Mouse (Mus musculus) stomach, postnatal 0 days (tissue): Measurements from ENCODE around the gene Dnajb5. TPM values are rescaled to one million over a fixed set of nuclear protein-coding genes. Genes with fewer than 3 reads are reported as not detected.

ENCODE experiments used
- ATAC-seq: fragments of 200-750 bp; cut with Nextera tagmentation; 2 replicates; pipeline ENCODE4 v1.8.0; 2017; ENCODE audit not compliant: low FRiP score, low TSS enrichment
- DNase-seq: peaks from one replicate; pipeline ENCODE4 v3.0.0-alpha.2; 2016; ENCODE audit warnings: low spot score
- H3K27ac ChIP-seq: fragments of 300-500 bp; sonication (generic); replicated peaks from 2 replicates; pipeline ENCODE4 v1.5.1; 2014; ENCODE audit warnings: mild to moderate bottlenecking, control low read depth
- H3K27me3 ChIP-seq: fragments of 300-500 bp; sonication (generic); 2 replicates; pipeline ENCODE4 v1.6.1; 2014; ENCODE audit warnings: low read length; ENCODE audit not compliant: control insufficient read depth, insufficient read depth
- H3K36me3 ChIP-seq: fragments of 300-500 bp; sonication (generic); 2 replicates; pipeline ENCODE4 v1.6.1; 2014; ENCODE audit warnings: low read length, mixed read lengths; ENCODE audit not compliant: control insufficient read depth, insufficient read depth
- H3K4me1 ChIP-seq: fragments of 300-500 bp; sonication (generic); replicated peaks from 2 replicates; pipeline ENCODE4 v1.6.1; 2014; ENCODE audit warnings: antibody characterized with exemption; ENCODE audit not compliant: control insufficient read depth, insufficient read depth
- H3K4me2 ChIP-seq: fragments of 300-500 bp; sonication (generic); replicated peaks from 2 replicates; pipeline ENCODE4 v1.6.1; 2014; ENCODE audit warnings: low read depth, mild to moderate bottlenecking, control low read depth, moderate library complexity
- H3K4me3 ChIP-seq: fragments of 300-500 bp; sonication (generic); 2 replicates; pipeline ENCODE4 v1.5.1; 2014; ENCODE audit warnings: low read depth, low read length, control low read depth
- H3K9ac ChIP-seq: fragments of 300-500 bp; sonication (generic); 2 replicates; pipeline ENCODE4 v1.6.1; 2014; ENCODE audit warnings: mild to moderate bottlenecking, low read length, control low read depth, mixed read lengths
- H3K9me3 ChIP-seq: fragments of 300-500 bp; sonication (generic); 2 replicates; pipeline ENCODE4 v1.6.1; 2016; ENCODE audit warnings: low read length; ENCODE audit not compliant: control insufficient read depth
- CTCF ChIP-seq: IDR thresholded peaks from 2 replicates; pipeline ENCODE4 v1.5.1; 2016; ENCODE audit warnings: antibody characterized with exemption, low read depth, mild to moderate bottlenecking, moderate library complexity
- EP300 ChIP-seq: optimal IDR thresholded peaks from 2 replicates; pipeline ENCODE3; 2016; ENCODE audit warnings: antibody characterized with exemption
- WGBS: fragments of 180-500 bp; shearing (Covaris S2); extraction: QIAGEN DNeasy Blood & Tissue Kit; methylation state at CpG from one replicate; pipeline ENCODE4 v1.1.7; 2014; 5-methylcytosine and 5-hydroxymethylcytosine counted together
- polyA plus RNA-seq: library from polyadenylated mRNA; unstranded; fragments of >200 nt; fragmentation: Nextera tagmentation; extraction: Ambion mirVana; gene quantifications from 2 replicates; pipeline ENCODE4 v1.2.1, GENCODE M21; 2015

The Dnajb5 gene
- polyA plus RNA-seq, 1 experiment from 2014 or later: 9.4 TPM

GRCm38 (mm10) chr4:42920726-42921125 is 28.9 kb upstream of the Dnajb5 start:
- DNase-seq (no peak), ATAC-seq (no peak)
- TF ChIP-seq CTCF (no peak), EP300 (no peak)
- WGBS: 50% methylated on average over 9 of the region's 9 CpGs
- no peaks in the 10 kb centered on the region for H3K4me1 ChIP-seq
- no peak overlapping the region for H3K27ac ChIP-seq
- H3K27me3 ChIP-seq: no peaks in the 10 kb centered on the region; the same call in 1 of the 2 replicates
- no peaks in the 10 kb centered on the region for H3K9me3 ChIP-seq
- no peak overlapping the region for H3K4me3 ChIP-seq
- H3K4me2 ChIP-seq: no peak overlapping the region
- no peak overlapping the region for H3K9ac ChIP-seq
- H3K36me3 ChIP-seq: no peaks in the 10 kb centered on the region

GRCm38 (mm10) chr4:42921536-42921935 is 28.1 kb upstream of the Dnajb5 start:
- Histone ChIP-seq H3K36me3 (no peaks in the 10 kb centered on the region), H3K27ac (no peak overlapping the region), H3K9me3 (no peaks in the 10 kb centered on the region), H3K9ac (no peak overlapping the region), H3K4me1 (no peaks in the 10 kb centered on the region), H3K27me3 (no peaks in the 10 kb centered on the region), H3K4me3 (no peak overlapping the region), H3K4me2 (no peak overlapping the region)
- TF ChIP-seq EP300 (no peak), CTCF (no peak)
- ATAC-seq (no peak), DNase-seq (peak; percentile 1)
- 92% methylated on average over 2 of the region's 2 CpGs for WGBS

- H3K4me3 ChIP-seq: no peak overlapping the region
- no peak for TF ChIP-seq CTCF
- no peak for TF ChIP-seq EP300
- no peak overlapping the region for H3K4me2 ChIP-seq
- no peaks in the 10 kb centered on the region for H3K27me3 ChIP-seq
- H3K36me3 ChIP-seq: no peaks in the 10 kb centered on the region
- peak; percentile 9 for DNase-seq
- no peak overlapping the region for H3K27ac ChIP-seq
- no peaks in the 10 kb centered on the region for H3K4me1 ChIP-seq
- no peaks in the 10 kb centered on the region for H3K9me3 ChIP-seq
- no peak overlapping the region for H3K9ac ChIP-seq
- ATAC-seq: no peak
- WGBS: 56% methylated on average over 6 of the region's 6 CpGs
Measured at GRCm38 (mm10) chr4:42922056-42922455, 27.6 kb upstream of the Dnajb5 start.

GRCm38 (mm10) chr4:42922461-42922860 is 27.2 kb upstream of the Dnajb5 start:
- Histone ChIP-seq H3K27me3 (no peaks in the 10 kb centered on the region), H3K9ac (no peak overlapping the region), H3K4me2 (no peak overlapping the region), H3K4me1 (no peaks in the 10 kb centered on the region), H3K27ac (no peak overlapping the region), H3K4me3 (no peak overlapping the region), H3K36me3 (no peaks in the 10 kb centered on the region), H3K9me3 (no peaks in the 10 kb centered on the region)
- TF ChIP-seq CTCF: no peak
- TF ChIP-seq EP300: no peak
- ATAC-seq: no peak
- DNase-seq: peak; percentile 9
- 74% methylated on average over 8 of the region's 8 CpGs for WGBS

- H3K27ac ChIP-seq: no peak overlapping the region
- H3K4me3 ChIP-seq: no peak overlapping the region
- H3K9me3 ChIP-seq: no peaks in the 10 kb centered on the region
- ATAC-seq (no peak), DNase-seq (peak; percentile 10)
- no peak overlapping the region for H3K9ac ChIP-seq
- TF ChIP-seq EP300 (no peak), CTCF (no peak)
- no peaks in the 10 kb centered on the region for H3K36me3 ChIP-seq
- no peaks in the 10 kb centered on the region for H3K27me3 ChIP-seq
- no peak overlapping the region for H3K4me2 ChIP-seq
- H3K4me1 ChIP-seq: no peaks in the 10 kb centered on the region
- WGBS: 72% methylated on average over 13 of the region's 13 CpGs
Measured at GRCm38 (mm10) chr4:42924095-42924710, 25.4 kb upstream of the Dnajb5 start.

GRCm38 (mm10) chr4:42928209-42928608 is 21.4 kb upstream of the Dnajb5 start:
- DNase-seq (peak; percentile 11), ATAC-seq (no peak)
- Histone ChIP-seq H3K9me3 (no peaks in the 10 kb centered on the region), H3K9ac (no peak overlapping the region), H3K4me1 (no peaks in the 10 kb centered on the region), H3K36me3 (no peaks in the 10 kb centered on the region), H3K4me2 (no peak overlapping the region), H3K27me3 (no peaks in the 10 kb centered on the region), H3K4me3 (no peak overlapping the region), H3K27ac (no peak overlapping the region)
- TF ChIP-seq EP300 (no peak), CTCF (peak; percentile 41; the same call in 1 of the 2 replicates)
- 76% methylated on average over 5 of the region's 5 CpGs for WGBS
